Mouse (Mus musculus): ENCODE results near the gene Pgpep1l.

DNA sequence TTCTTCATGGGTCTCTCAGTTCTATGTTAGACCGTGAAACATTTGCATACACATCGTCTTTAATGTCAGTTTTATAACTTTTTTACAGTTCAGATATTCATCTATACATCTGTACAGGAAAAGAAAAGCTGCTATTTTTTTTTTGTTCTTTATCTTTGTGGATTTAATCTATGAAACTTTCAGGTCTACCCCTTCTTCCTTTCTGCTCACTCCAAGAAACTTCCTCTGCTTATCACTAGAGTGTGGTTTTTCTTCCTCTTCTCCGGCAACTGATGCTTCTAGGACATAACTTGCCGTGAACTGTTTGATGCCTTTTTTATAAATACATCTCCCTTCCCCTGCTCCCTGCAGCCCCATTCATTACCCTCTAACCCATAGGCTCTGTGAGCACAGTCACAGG is 36.4 kb downstream of the Pgpep1l start:
- no peak for TF ChIP-seq POLR2A (IDR thresholded peaks at IDR 0.05; ENCODE audit: borderline replicate concordance, control insufficient read depth, low read depth, low read length)
- no peak for TF ChIP-seq CTCF (IDR thresholded peaks at IDR 0.05; ENCODE audit: control insufficient read depth, insufficient read depth, low read length)

Measured in bone marrow, adult 2 months (tissue).